Mouse (Mus musculus): ENCODE results near the gene Cd36.
A peak's percentile ranks its signal among the peaks of the same experiment; 100 is the strongest.

Cd36 gene

GRCm38 (mm10) chr5:17806774-17807377 is 81.7 kb downstream of the Cd36 start:
- no peaks in the 10 kb centered on the region for H3K27me3 ChIP-seq (ENCODE audit: control insufficient read depth, insufficient read depth, low read length, poor library complexity, severe bottlenecking)
- no peak for DNase-seq (ENCODE audit: low read depth, low spot score)
- H3K36me3 ChIP-seq (ENCODE audit: control insufficient read depth, insufficient read depth, low read length, poor library complexity, severe bottlenecking), result peaks cover 2% of the 10 kb centered on the region; the same call in 1 of the 2 replicates

DNA sequence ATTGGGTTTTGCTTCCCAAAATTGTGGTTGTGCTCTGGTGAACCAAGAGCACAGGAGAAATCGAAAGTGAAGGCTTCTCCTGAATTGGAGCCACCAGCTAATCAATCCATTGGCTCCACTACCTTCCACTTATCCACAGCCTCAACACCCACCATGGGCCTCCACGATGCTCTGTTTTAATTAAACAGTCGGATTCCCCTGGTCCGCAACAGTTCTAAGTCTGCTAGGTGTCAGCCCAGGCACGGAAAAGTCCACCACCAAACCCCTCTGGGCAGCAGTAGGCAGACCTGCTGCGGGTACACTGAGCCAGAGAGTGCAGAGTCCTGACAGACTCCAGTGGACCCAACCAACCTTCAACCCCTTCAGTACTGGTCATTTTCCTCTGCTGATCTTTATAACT is 112.0 kb downstream of the Cd36 start:
- H3K36me3 ChIP-seq (ENCODE audit: control insufficient read depth, insufficient read depth, low read length, poor library complexity, severe bottlenecking), result no peaks in the 10 kb centered on the region
- no peaks in the 10 kb centered on the region for H3K27me3 ChIP-seq (ENCODE audit: control insufficient read depth, insufficient read depth, low read length, poor library complexity, severe bottlenecking)
- DNase-seq (ENCODE audit: low read depth, low spot score), result peak; percentile 89

DNA sequence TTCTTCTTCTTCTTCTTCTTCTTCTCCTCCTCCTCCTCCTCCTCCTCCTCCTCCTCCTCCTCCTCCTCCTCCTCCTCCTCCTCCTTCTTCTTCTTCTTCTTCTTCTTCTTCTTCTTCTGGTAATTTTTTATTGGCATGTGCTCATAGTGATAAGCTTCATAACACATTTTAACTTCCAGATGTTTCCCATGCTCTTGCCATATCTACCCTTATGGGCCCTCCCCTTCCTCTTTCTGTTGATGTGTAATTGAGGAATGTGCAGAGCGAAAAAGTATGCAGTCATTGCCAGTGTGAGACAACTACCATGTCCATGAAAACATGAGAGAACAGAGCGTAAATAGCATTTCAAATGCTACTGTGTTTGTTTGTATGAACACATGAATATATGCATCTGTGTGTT is 118.3 kb downstream of the Cd36 start:
- no peaks in the 10 kb centered on the region for H3K27me3 ChIP-seq (ENCODE audit: control insufficient read depth, insufficient read depth, low read length, poor library complexity, severe bottlenecking)
- no peaks in the 10 kb centered on the region for H3K36me3 ChIP-seq (ENCODE audit: control insufficient read depth, insufficient read depth, low read length, poor library complexity, severe bottlenecking)
- no peak for DNase-seq (ENCODE audit: low read depth, low spot score)

GRCm38 (mm10) chr5:17766006-17766677 is 122.5 kb downstream of the Cd36 start:
- Histone ChIP-seq H3K36me3 (ENCODE audit: control insufficient read depth, insufficient read depth, low read length, poor library complexity, severe bottlenecking) (no peaks in the 10 kb centered on the region), H3K27me3 (ENCODE audit: control insufficient read depth, insufficient read depth, low read length, poor library complexity, severe bottlenecking) (no peaks in the 10 kb centered on the region)
- DNase-seq (ENCODE audit: low read depth, low spot score), result peak; percentile 23

GRCm38 (mm10) chr5:17753471-17754005 is 135.1 kb downstream of the Cd36 start:
- no peaks in the 10 kb centered on the region for H3K27me3 ChIP-seq (ENCODE audit: control insufficient read depth, insufficient read depth, low read length, poor library complexity, severe bottlenecking)
- DNase-seq (ENCODE audit: low read depth, low spot score), result no peak
- no peaks in the 10 kb centered on the region for H3K36me3 ChIP-seq (ENCODE audit: control insufficient read depth, insufficient read depth, low read length, poor library complexity, severe bottlenecking)

DNA sequence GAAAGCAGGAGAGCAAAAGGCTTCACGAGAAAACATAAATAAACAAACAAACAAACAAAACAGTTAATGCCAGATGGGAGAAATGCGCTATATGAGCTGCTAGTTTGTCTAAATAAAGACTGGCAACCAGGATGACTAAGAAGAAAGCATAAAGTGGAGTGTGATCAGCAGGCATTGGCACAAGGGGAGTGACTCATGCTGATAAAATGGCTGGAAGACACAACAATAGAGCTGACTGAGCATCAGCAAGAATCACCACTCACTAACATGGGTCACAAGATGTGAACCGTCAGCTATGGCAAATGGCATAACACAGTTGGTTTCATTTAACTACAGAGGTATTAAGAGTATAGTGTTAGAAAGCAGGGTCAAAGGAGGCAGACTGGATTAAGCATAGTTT is 140.3 kb downstream of the Cd36 start:
- Histone ChIP-seq H3K27me3 (ENCODE audit: control insufficient read depth, insufficient read depth, low read length, poor library complexity, severe bottlenecking) (no peaks in the 10 kb centered on the region), H3K36me3 (ENCODE audit: control insufficient read depth, insufficient read depth, low read length, poor library complexity, severe bottlenecking) (no peaks in the 10 kb centered on the region)
- no peak for DNase-seq (ENCODE audit: low read depth, low spot score)

GRCm38 (mm10) chr5:17747143-17747542 is 141.5 kb downstream of the Cd36 start:
- Histone ChIP-seq H3K27me3 (ENCODE audit: control insufficient read depth, insufficient read depth, low read length, poor library complexity, severe bottlenecking) (no peaks in the 10 kb centered on the region), H3K36me3 (ENCODE audit: control insufficient read depth, insufficient read depth, low read length, poor library complexity, severe bottlenecking) (no peaks in the 10 kb centered on the region)
- DNase-seq (ENCODE audit: low read depth, low spot score), result no peak

GRCm38 (mm10) chr5:17746520-17746919 is 142.1 kb downstream of the Cd36 start:
- Histone ChIP-seq H3K27me3 (ENCODE audit: control insufficient read depth, insufficient read depth, low read length, poor library complexity, severe bottlenecking) (no peaks in the 10 kb centered on the region), H3K36me3 (ENCODE audit: control insufficient read depth, insufficient read depth, low read length, poor library complexity, severe bottlenecking) (no peaks in the 10 kb centered on the region)
- DNase-seq (ENCODE audit: low read depth, low spot score), result no peak

DNA sequence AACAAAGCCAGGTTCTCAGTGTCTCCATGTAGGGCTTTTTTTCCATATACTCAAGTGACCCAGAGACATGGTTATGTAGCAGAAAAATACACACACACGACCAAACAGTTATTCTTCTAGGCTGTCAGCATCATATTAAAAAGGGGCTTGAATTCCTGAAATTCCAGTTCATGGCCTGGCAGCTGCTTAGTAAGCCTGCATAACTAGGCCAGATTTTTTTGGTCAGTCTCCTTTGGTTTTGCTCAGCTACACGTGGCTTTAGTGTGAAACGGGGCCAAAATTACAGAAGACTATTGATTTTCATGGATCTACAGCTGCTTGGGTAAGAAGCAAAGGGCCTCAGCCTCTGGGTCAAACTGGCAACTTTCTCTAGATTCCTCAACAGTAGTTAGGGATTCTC is 148.8 kb downstream of the Cd36 start:
- Histone ChIP-seq H3K27me3 (ENCODE audit: control insufficient read depth, insufficient read depth, low read length, poor library complexity, severe bottlenecking) (no peaks in the 10 kb centered on the region), H3K36me3 (ENCODE audit: control insufficient read depth, insufficient read depth, low read length, poor library complexity, severe bottlenecking) (no peaks in the 10 kb centered on the region)
- no peak for DNase-seq (ENCODE audit: low read depth, low spot score)

Measured in splenic B cell, adult 2 months (primary cell).